Mouse (Mus musculus): ENCODE measurements around the gene Hmgb1. TPM values are rescaled to one million over a fixed set of nuclear protein-coding genes. Genes with fewer than 3 reads are reported as not detected.

Hmgb1 gene
- polyA plus RNA-seq, 1 experiment from 2014 or later = 1,770 TPM

DNA sequence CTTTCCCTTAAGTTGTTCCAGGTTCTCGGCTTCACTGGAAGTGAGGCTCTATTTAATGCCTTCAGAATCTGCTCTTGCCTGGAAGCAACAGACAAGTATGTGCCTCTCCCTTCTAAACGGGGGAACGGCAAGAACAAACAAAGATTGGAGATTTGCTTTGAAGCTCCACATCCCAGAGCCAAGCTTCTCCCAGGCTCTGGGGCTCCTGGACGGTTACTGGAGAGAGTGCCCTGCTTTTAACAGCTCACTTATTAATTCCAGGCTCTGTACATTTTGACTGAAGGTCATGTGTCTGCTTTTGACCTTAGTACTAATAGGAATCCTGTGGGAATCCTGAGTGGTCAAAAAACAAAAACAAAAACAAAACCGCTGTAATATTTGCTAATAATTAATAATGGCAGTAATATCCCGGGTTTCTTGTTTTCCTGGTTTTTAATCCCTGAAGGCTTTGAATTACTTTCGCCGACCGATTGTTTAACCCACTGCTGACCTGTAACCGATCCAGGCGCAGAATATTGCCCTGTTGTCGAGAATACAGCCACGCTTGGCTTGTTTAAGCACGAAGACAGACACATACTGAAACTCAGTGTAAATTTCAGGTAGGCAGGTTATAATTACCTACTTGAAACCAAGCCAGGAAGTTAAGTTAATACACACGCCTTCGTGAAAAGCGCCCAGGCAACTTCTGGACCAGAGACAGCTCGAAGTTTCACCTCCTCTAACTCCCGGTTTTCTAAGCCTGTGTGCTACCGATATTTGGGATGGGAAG lies 182.1 kb downstream of the Hmgb1 start:
- no peaks in the 10 kb centered on the region for H3K27me3 ChIP-seq
- WGBS = 20% methylated on average over 20 of the region's 20 CpGs
- ATAC-seq (ENCODE audit: insufficient number of reproducible peaks, insufficient read depth, low FRiP score, low TSS enrichment) = no peak
- no peaks in the 10 kb centered on the region for H3K9me3 ChIP-seq
- no peak overlapping the region for H3K4me2 ChIP-seq (replicated peaks)
- no peak overlapping the region for H3K4me3 ChIP-seq
- H3K36me3 ChIP-seq = no peaks in the 10 kb centered on the region
- H3K9ac ChIP-seq = no peak overlapping the region
- H3K4me1 ChIP-seq = peaks cover 33% of the 10 kb centered on the region
- peak overlapping the region; percentile 68 for H3K27ac ChIP-seq

DNA sequence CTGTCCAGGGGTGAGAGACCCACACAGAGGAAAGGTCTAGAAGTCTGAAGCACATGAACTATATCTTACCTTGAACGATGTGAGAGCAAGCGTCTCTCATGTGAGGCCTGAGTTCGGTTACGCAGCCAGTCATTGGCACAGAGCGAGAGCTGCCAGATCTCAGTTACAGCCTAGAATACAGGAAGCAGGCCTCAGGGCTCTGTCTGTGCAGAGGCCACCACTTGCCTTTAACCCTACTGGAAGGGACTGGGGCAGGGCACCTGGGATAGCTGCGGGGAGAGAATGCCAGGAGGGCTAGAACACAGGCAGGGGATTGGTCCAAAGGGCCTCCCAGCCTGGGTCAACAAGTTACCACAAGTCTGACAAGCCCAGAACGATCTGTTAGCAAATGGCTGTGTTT lies 184.5 kb downstream of the Hmgb1 start:
- Histone ChIP-seq H3K27ac (no peak overlapping the region), H3K9ac (no peak overlapping the region; the same call in 1 of the 2 replicates), H3K4me1 (peaks cover 30% of the 10 kb centered on the region), H3K27me3 (no peaks in the 10 kb centered on the region), H3K4me2 (replicated peaks) (no peak overlapping the region), H3K4me3 (no peak overlapping the region), H3K9me3 (no peaks in the 10 kb centered on the region), H3K36me3 (no peaks in the 10 kb centered on the region)
- no peak for ATAC-seq (ENCODE audit: insufficient number of reproducible peaks, insufficient read depth, low FRiP score, low TSS enrichment)
- WGBS = 88% methylated on average over 7 of the region's 7 CpGs

DNA sequence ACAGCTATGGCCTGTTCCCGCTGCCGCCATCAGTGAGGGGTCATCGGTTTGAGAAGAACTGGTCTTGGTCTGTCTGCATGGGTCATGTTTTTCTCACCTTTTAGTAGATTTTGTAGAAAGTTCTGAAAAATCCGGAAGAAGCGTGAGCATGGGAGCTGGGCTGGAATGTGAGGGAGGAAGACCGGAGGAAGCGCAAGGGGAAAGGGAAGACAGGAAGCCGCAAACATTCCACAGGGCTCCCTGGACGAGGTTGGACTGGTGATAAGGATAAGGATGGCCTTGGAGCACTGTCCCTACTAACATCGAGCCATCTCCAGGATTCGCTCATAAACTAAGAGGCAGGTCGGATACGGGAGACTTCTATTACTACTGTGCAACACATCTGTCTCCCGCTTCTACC lies 185.8 kb downstream of the Hmgb1 start:
- no peaks in the 10 kb centered on the region for H3K27me3 ChIP-seq
- no peak overlapping the region for H3K9ac ChIP-seq
- peaks cover 37% of the 10 kb centered on the region for H3K4me1 ChIP-seq
- 84% methylated on average over 14 of the region's 14 CpGs for WGBS
- no peak overlapping the region for H3K4me3 ChIP-seq
- H3K9me3 ChIP-seq = no peaks in the 10 kb centered on the region
- H3K27ac ChIP-seq = no peak overlapping the region
- no peak overlapping the region for H3K4me2 ChIP-seq (replicated peaks)
- no peak for ATAC-seq (ENCODE audit: insufficient number of reproducible peaks, insufficient read depth, low FRiP score, low TSS enrichment)
- no peaks in the 10 kb centered on the region for H3K36me3 ChIP-seq

DNA sequence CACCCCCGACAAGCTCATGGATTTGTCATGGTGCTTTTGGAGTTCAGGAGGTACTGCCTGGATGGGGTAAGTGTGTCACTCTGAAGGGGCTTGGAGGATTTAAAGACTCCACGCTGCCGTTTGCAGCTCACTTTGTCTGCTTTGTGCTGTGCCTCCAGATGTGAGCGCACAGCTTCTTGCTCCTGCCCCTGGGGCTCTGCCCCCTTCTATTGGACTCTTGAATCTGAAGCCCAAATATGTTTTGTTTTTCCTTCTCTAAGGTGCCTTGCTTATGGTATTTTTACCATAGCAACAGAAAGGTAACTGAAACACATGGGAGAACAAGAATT lies 187.6 kb downstream of the Hmgb1 start:
- Histone ChIP-seq H3K9me3 (no peaks in the 10 kb centered on the region), H3K4me3 (no peak overlapping the region), H3K4me1 (peaks cover 22% of the 10 kb centered on the region), H3K27me3 (no peaks in the 10 kb centered on the region), H3K27ac (peak overlapping the region; percentile 99; the same call in 1 of the 2 replicates), H3K36me3 (no peaks in the 10 kb centered on the region), H3K9ac (no peak overlapping the region), H3K4me2 (replicated peaks) (no peak overlapping the region)
- ATAC-seq (ENCODE audit: insufficient number of reproducible peaks, insufficient read depth, low FRiP score, low TSS enrichment) = no peak
- WGBS = 48% methylated on average over 4 of the region's 4 CpGs

Other genes with a start within 250 kb of the Hmgb1 start
- 3.4 and 4.0 TPM in 2 replicates for gene Gm42791, start 189.3 kb downstream of the Hmgb1 start, polyA plus RNA-seq (2016; fragmentation: Nextera tagmentation; extraction: Ambion mirVana)
- gene Uspl1, start 139 bp downstream of the Hmgb1 start, polyA plus RNA-seq (2016; fragmentation: Nextera tagmentation; extraction: Ambion mirVana) = 58.3 and 63.9 TPM in 2 replicates
- 8.5 and 13.1 TPM in 2 replicates for gene Alox5ap, start 80.3 kb upstream of the Hmgb1 start, polyA plus RNA-seq (2016; fragmentation: Nextera tagmentation; extraction: Ambion mirVana)
- 0.89 and 1.3 TPM in 2 replicates for gene Medag, start 227.3 kb upstream of the Hmgb1 start, polyA plus RNA-seq (2016; fragmentation: Nextera tagmentation; extraction: Ambion mirVana)

Data from embryonic facial prominence, embryonic 12.5 days (tissue).